ENCODE assay signal across 8 mouse cellular contexts in genomic region chr19:4811909-4812242, GRCm38 (mm10). TPM values are rescaled to one million over a fixed set of nuclear protein-coding genes. Genes with fewer than 3 reads are reported as not detected.
DNase-seq lines count a peak whose midpoint lies in the region; ATAC-seq and TF ChIP-seq lines count a peak whose summit lies in the region.

No protein-coding gene starts in this region.

- H3K27me3 ChIP-seq in kidney, embryonic 15.5 days: no peaks in the 10 kb centered on the region
- no peaks in the 10 kb centered on the region for H3K27me3 ChIP-seq in hindbrain, embryonic 15.5 days
- no peaks in the 10 kb centered on the region for H3K27me3 ChIP-seq in midbrain, embryonic 15.5 days (replicated peaks)

- no peak for DNase-seq in kidney, postnatal 10 days
- no peak for DNase-seq in spleen, postnatal 36 days (ENCODE audit: low spot score in 2 of 2)
- DNase-seq in urinary bladder, postnatal 4 days (ENCODE audit: low spot score in 2 of 2): no peak

- peaks cover 27% of the 10 kb centered on the region for H3K4me1 ChIP-seq in kidney, embryonic 15.5 days
- H3K4me1 ChIP-seq in cortical plate, adult 2 months (ENCODE audit: control insufficient read depth, insufficient read depth, low read length): peaks cover 6% of the 10 kb centered on the region
- H3K4me1 ChIP-seq in hindbrain, embryonic 15.5 days (replicated peaks): peaks cover 39% of the 10 kb centered on the region
- H3K4me1 ChIP-seq in midbrain, embryonic 15.5 days: peaks cover 29% of the 10 kb centered on the region

- TF ChIP-seq CTCF in cortical plate, adult 2 months (IDR thresholded peaks at IDR 0.05; ENCODE audit: extremely low read depth, insufficient read depth, low read length): no peak

- peak overlapping the region; percentile 67 for H3K4me3 ChIP-seq in kidney, embryonic 15.5 days (replicated peaks)
- peak overlapping the region; percentile 76 for H3K4me3 ChIP-seq in cortical plate, adult 2 months (ENCODE audit: insufficient read depth, low read length)
- H3K4me3 ChIP-seq in hindbrain, embryonic 15.5 days: peak overlapping the region; percentile 80
- H3K4me3 ChIP-seq in midbrain, embryonic 15.5 days: peak overlapping the region; percentile 75

- H3K9ac ChIP-seq in kidney, embryonic 15.5 days: peak overlapping the region; percentile 78
- peak overlapping the region; percentile 80 for H3K9ac ChIP-seq in hindbrain, embryonic 15.5 days
- peak overlapping the region; percentile 86 for H3K9ac ChIP-seq in midbrain, embryonic 15.5 days

- no peak for TF ChIP-seq POLR2A in cortical plate, adult 2 months (IDR thresholded peaks at IDR 0.05; ENCODE audit: extremely low read depth, insufficient read depth, low read length)

- H3K36me3 ChIP-seq in kidney, embryonic 15.5 days: no peaks in the 10 kb centered on the region
- no peaks in the 10 kb centered on the region for H3K36me3 ChIP-seq in hindbrain, embryonic 15.5 days
- H3K36me3 ChIP-seq in midbrain, embryonic 15.5 days (replicated peaks): no peaks in the 10 kb centered on the region

- H3K9me3 ChIP-seq in kidney, embryonic 15.5 days (replicated peaks): no peaks in the 10 kb centered on the region
- no peaks in the 10 kb centered on the region for H3K9me3 ChIP-seq in hindbrain, embryonic 15.5 days
- H3K9me3 ChIP-seq in midbrain, embryonic 15.5 days: no peaks in the 10 kb centered on the region

- peak overlapping the region; percentile 80 for H3K4me2 ChIP-seq in kidney, embryonic 15.5 days
- peak overlapping the region; percentile 73 for H3K4me2 ChIP-seq in hindbrain, embryonic 15.5 days
- peak overlapping the region; percentile 63 for H3K4me2 ChIP-seq in midbrain, embryonic 15.5 days

- H3K27ac ChIP-seq in kidney, embryonic 15.5 days: peak overlapping the region; percentile 98
- peak overlapping the region; percentile 75 for H3K27ac ChIP-seq in cortical plate, adult 2 months (ENCODE audit: insufficient read depth, low read length)
- peak overlapping the region; percentile 94 for H3K27ac ChIP-seq in hindbrain, embryonic 15.5 days (replicated peaks)
- peak overlapping the region; percentile 92 for H3K27ac ChIP-seq in midbrain, embryonic 15.5 days

- WGBS in kidney, embryonic 15.5 days: 3% methylated on average over 12 of the region's 12 CpGs
- WGBS in hindbrain, embryonic 15.5 days: 6% methylated on average over 12 of the region's 12 CpGs
- 7% methylated on average over 12 of the region's 12 CpGs for WGBS in midbrain, embryonic 15.5 days

- ATAC-seq in kidney, embryonic 15.5 days (replicated peaks; ENCODE audit: low FRiP score): peak; percentile 45; the same call in 1 of the 2 replicates
- peak; percentile 40; the same call in 1 of the 2 replicates for ATAC-seq in hindbrain, embryonic 15.5 days (ENCODE audit: low FRiP score, low read depth)
- ATAC-seq in midbrain, embryonic 15.5 days (replicated peaks): no peak; the same call in 1 of the 2 replicates
- ATAC-seq in CD4-positive, CD25-positive, alpha-beta regulatory T cell, adult 4 months: no peak

RNA-seq across cellular contexts. Expression of gene Rbm14, which starts 0.4 kb away (rescaled TPM):
- 97.3 and 103 TPM in 2 replicates for polyA plus RNA-seq in kidney, embryonic 15.5 days (2015; fragmentation: Nextera tagmentation; extraction: Ambion mirVana)
- 22.8 and 25.1 TPM in 2 replicates for polyA plus RNA-seq in cortical plate, adult 2 months (2012; rRNA removed)
- 62.4 and 64.8 TPM in 2 replicates for polyA plus RNA-seq in hindbrain, embryonic 15.5 days (2015; fragmentation: Nextera tagmentation; extraction: Ambion mirVana)
- polyA plus RNA-seq in midbrain, embryonic 15.5 days (2015; fragmentation: Nextera tagmentation; extraction: Ambion mirVana): 69.3 and 72.8 TPM in 2 replicates
- polyA plus RNA-seq in CD4-positive, CD25-positive, alpha-beta regulatory T cell, adult 4 months (2017; shearing (Covaris generic)): 10 to 100 TPM; 22.1 to 53.5 TPM

RNA-seq across cellular contexts. Expression of gene Gm21992, which starts 0.5 kb away (rescaled TPM):
- polyA plus RNA-seq in kidney, embryonic 15.5 days (2015; fragmentation: Nextera tagmentation; extraction: Ambion mirVana): 38.2 and 40.3 TPM in 2 replicates
- polyA plus RNA-seq in cortical plate, adult 2 months (2012; rRNA removed): 16.7 and 18.9 TPM in 2 replicates
- 22.9 and 23.9 TPM in 2 replicates for polyA plus RNA-seq in hindbrain, embryonic 15.5 days (2015; fragmentation: Nextera tagmentation; extraction: Ambion mirVana)
- 17.0 and 19.5 TPM in 2 replicates for polyA plus RNA-seq in midbrain, embryonic 15.5 days (2015; fragmentation: Nextera tagmentation; extraction: Ambion mirVana)
- polyA plus RNA-seq in CD4-positive, CD25-positive, alpha-beta regulatory T cell, adult 4 months (2017; shearing (Covaris generic)): 10 to 100 TPM; 29.3 to 43.9 TPM

RNA-seq across cellular contexts. Expression of gene Rbm4, which starts 18.2 kb away (rescaled TPM):
- 66.1 and 67.6 TPM in 2 replicates for polyA plus RNA-seq in kidney, embryonic 15.5 days (2015; fragmentation: Nextera tagmentation; extraction: Ambion mirVana)
- 57.4 and 61.8 TPM in 2 replicates for polyA plus RNA-seq in cortical plate, adult 2 months (2012; rRNA removed)
- polyA plus RNA-seq in hindbrain, embryonic 15.5 days (2015; fragmentation: Nextera tagmentation; extraction: Ambion mirVana): 72.3 and 87.5 TPM in 2 replicates
- 98.0 and 98.6 TPM in 2 replicates for polyA plus RNA-seq in midbrain, embryonic 15.5 days (2015; fragmentation: Nextera tagmentation; extraction: Ambion mirVana)
- polyA plus RNA-seq in CD4-positive, CD25-positive, alpha-beta regulatory T cell, adult 4 months (2017; shearing (Covaris generic)): 10 to 100 TPM; 27.9 to 49.0 TPM

RNA-seq across cellular contexts. Expression of gene Ccs, which starts 27.3 kb away (rescaled TPM):
- 59.3 and 64.5 TPM in 2 replicates for polyA plus RNA-seq in kidney, embryonic 15.5 days (2015; fragmentation: Nextera tagmentation; extraction: Ambion mirVana)
- polyA plus RNA-seq in cortical plate, adult 2 months (2012; rRNA removed): 48.7 and 49.1 TPM in 2 replicates
- polyA plus RNA-seq in hindbrain, embryonic 15.5 days (2015; fragmentation: Nextera tagmentation; extraction: Ambion mirVana): 40.8 and 41.4 TPM in 2 replicates
- 43.9 and 44.1 TPM in 2 replicates for polyA plus RNA-seq in midbrain, embryonic 15.5 days (2015; fragmentation: Nextera tagmentation; extraction: Ambion mirVana)
- polyA plus RNA-seq in CD4-positive, CD25-positive, alpha-beta regulatory T cell, adult 4 months (2017; shearing (Covaris generic)): 100 to 1,000 TPM; 137 to 175 TPM

RNA-seq across cellular contexts. Expression of gene Ccdc87, which starts 27.3 kb away (rescaled TPM):
- not detected in 2 replicates for polyA plus RNA-seq in kidney, embryonic 15.5 days (2015; fragmentation: Nextera tagmentation; extraction: Ambion mirVana)
- polyA plus RNA-seq in cortical plate, adult 2 months (2012; rRNA removed): 2.0 and 2.1 TPM in 2 replicates
- polyA plus RNA-seq in hindbrain, embryonic 15.5 days (2015; fragmentation: Nextera tagmentation; extraction: Ambion mirVana): 0.55 and 0.73 TPM in 2 replicates
- 0.74 and 0.83 TPM in 2 replicates for polyA plus RNA-seq in midbrain, embryonic 15.5 days (2015; fragmentation: Nextera tagmentation; extraction: Ambion mirVana)
- not detected for polyA plus RNA-seq in CD4-positive, CD25-positive, alpha-beta regulatory T cell, adult 4 months (2017; shearing (Covaris generic))

Comparison
In these comparisons a context has a peak if more than half of its experiments do, and no peak if none do; other contexts are left out.
1. ATAC-seq: peak in kidney, embryonic 15.5 days (single experiment) and hindbrain, embryonic 15.5 days (single experiment); none in midbrain, embryonic 15.5 days (single experiment) and CD4-positive, CD25-positive, alpha-beta regulatory T cell, adult 4 months (single experiment).
2. Peak in every context shown above with its lines, with median percentiles within 50 percentile points of each other: H3K27ac ChIP-seq, H3K4me2 ChIP-seq, H3K4me3 ChIP-seq and H3K9ac ChIP-seq.